Mouse (Mus musculus) thymus, adult 2 months (tissue): ENCODE results near the gene Utp11. TPM values are rescaled to one million over a fixed set of nuclear protein-coding genes. Genes with fewer than 3 reads are reported as not detected.

Experiments
- DNase-seq: peaks from one replicate; pipeline ENCODE4 v3.0.0; 2021
- H3K27ac ChIP-seq: fragments of 200-500 bp; 2 replicates; pipeline ENCODE4 v1.5.1; 2012; ENCODE audit warnings: low read length, control low read depth; ENCODE audit not compliant: control insufficient read depth, insufficient read depth
- H3K27me3 ChIP-seq: fragments of 200-500 bp; 2 replicates; pipeline ENCODE4 v1.6.1; 2012; ENCODE audit warnings: mild to moderate bottlenecking, low read length, moderate library complexity, mixed read lengths; ENCODE audit not compliant: control insufficient read depth, insufficient read depth
- H3K36me3 ChIP-seq: fragments of 200-500 bp; 2 replicates; pipeline ENCODE4 v1.6.1; 2012; ENCODE audit warnings: mild to moderate bottlenecking, low read length, moderate library complexity; ENCODE audit not compliant: control insufficient read depth, insufficient read depth
- H3K4me1 ChIP-seq: fragments of 200-500 bp; replicated peaks from 2 replicates; pipeline ENCODE4 v1.6.1; 2012; ENCODE audit warnings: low read length; ENCODE audit not compliant: control insufficient read depth, insufficient read depth
- H3K4me3 ChIP-seq: fragments of 200-500 bp; 2 replicates; pipeline ENCODE4 v1.5.1; 2012; ENCODE audit warnings: mild to moderate bottlenecking, low read length, control low read depth, moderate library complexity; ENCODE audit not compliant: control insufficient read depth, insufficient read depth
- CTCF ChIP-seq: fragments of 200-500 bp; IDR thresholded peaks from 2 replicates; pipeline ENCODE4 v1.5.1; 2012; ENCODE audit warnings: mild to moderate bottlenecking, control low read depth, low read length, moderate library complexity, borderline replicate concordance; ENCODE audit not compliant: control insufficient read depth, poor library complexity, insufficient read depth; ENCODE audit errors: extremely low read depth
- POLR2A ChIP-seq: fragments of 200-500 bp; IDR thresholded peaks from 2 replicates; pipeline ENCODE4 v1.6.1; 2012; ENCODE audit warnings: mild to moderate bottlenecking, low read length, control low read depth, moderate library complexity; ENCODE audit not compliant: control insufficient read depth, poor library complexity, insufficient read depth; ENCODE audit errors: extremely low read depth
- WGBS: fragments of 180-500 bp; shearing (Covaris S2); methylation state at CpG from one replicate; pipeline ENCODE4 v1.1.7; 2018; 5-methylcytosine and 5-hydroxymethylcytosine counted together
- polyA plus RNA-seq: library from polyadenylated mRNA; depleted of rRNA; stranded (reverse); fragments of >200 nt; gene quantifications from 2 replicates; pipeline ENCODE4 v1.2.3, GENCODE M21; 2012

Gene Utp11
- polyA plus RNA-seq, 1 experiment = 6.3 TPM

DNA sequence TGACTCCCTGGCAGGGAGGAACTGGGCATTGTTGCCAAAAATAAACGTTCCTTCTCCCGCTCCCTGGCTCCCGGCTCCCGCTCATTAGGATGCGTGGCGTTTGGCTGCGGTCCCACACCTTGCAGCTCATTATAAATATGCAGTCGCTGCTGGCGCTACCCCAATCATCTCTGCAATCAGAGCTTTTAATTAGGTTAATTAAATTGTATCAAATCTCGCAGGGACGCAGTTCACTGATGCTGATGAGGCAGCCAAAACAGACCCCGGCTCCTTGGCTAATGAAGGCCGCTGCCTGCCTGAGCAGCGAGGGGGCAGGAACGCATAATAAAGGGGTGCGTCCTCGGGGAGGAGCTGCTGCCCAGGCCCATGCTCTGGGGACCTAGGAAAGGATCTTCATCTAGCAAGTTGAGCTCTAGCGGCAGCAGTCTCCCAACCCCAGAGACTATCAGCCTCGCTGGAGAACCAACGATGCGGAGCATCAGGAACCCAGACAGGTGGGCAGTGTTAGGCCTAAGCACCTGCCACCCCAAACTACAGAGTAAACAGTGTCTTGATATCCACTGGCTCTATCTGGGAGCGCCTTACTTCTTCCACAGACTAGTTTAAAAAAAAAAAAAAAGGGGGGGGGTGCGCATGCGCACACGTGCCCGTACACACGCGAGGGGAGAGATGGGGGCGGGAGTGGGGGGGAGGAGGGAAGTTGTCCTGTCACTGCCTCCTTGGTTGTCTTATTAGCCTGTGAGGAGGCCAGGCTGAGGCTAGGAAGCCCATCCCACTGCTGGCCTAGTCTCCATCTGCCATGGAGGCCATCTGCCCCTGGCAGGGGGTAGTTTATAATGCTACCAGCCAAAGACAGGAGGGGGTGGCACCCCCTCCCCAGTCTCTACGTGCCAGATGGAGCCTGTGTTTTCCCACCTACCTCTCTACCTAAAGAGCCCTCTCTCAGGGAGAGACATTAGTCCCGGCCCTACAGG is 20.8 kb downstream of the Utp11 start:
- no peaks in the 10 kb centered on the region for H3K36me3 ChIP-seq
- TF ChIP-seq CTCF (no peak), POLR2A (no peak)
- H3K27ac ChIP-seq = no peak overlapping the region
- no peak for DNase-seq
- no peaks in the 10 kb centered on the region for H3K4me1 ChIP-seq
- H3K4me3 ChIP-seq = no peak overlapping the region
- WGBS = 18% methylated on average over 31 of the region's 31 CpGs
- peaks cover 2% of the 10 kb centered on the region; the same call in 1 of the 2 replicates for H3K27me3 ChIP-seq

DNA sequence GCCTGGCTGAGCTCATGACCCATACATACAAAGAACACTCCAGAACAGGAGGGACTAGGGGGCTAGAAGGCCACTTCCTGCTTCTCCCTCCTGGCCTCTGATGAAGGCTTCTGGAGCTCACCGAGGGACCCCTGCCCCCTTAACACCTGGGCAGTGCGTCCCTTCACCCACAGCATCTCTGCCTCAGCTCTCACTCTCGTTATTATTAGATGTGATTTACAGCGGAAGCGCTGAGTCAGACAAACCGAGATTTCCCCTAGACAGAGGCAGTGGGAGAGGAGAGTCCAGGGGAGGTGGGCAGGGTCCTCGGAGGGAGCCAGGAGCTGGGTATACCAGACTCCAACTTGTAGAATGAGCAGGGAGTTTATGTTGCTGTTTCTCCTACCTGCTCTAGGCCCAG is 21.8 kb downstream of the Utp11 start:
- TF ChIP-seq CTCF (no peak), POLR2A (no peak)
- H3K27me3 ChIP-seq = peaks cover 2% of the 10 kb centered on the region; the same call in 1 of the 2 replicates
- no peaks in the 10 kb centered on the region for H3K4me1 ChIP-seq
- 21% methylated on average over 7 of the region's 7 CpGs for WGBS
- no peaks in the 10 kb centered on the region for H3K36me3 ChIP-seq
- no peak overlapping the region for H3K4me3 ChIP-seq
- DNase-seq = no peak
- no peak overlapping the region for H3K27ac ChIP-seq

DNA sequence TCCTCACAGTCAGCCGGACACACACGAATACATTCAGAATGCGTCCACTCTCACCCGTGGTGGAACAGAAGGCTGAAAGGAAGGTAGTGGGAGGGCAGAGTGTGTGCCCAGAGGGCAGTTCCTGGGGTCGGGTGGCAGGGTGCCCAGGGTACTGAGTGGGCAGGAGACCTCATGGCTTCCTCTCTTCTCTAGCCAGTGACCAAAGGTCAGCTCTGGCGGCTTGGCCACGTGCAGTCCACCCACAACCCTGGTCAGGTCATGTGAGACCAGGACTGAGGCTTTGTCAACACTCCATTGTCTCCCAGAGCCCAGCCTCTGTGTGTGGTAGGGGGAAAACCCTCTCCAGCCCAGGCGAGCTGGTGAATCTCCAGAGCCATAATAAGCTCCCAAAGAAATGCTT is 23.2 kb downstream of the Utp11 start:
- Histone ChIP-seq H3K27ac (no peak overlapping the region), H3K27me3 (peaks cover 2% of the 10 kb centered on the region; the same call in 1 of the 2 replicates), H3K36me3 (no peaks in the 10 kb centered on the region), H3K4me3 (no peak overlapping the region), H3K4me1 (no peaks in the 10 kb centered on the region)
- WGBS = 72% methylated on average over 8 of the region's 8 CpGs
- DNase-seq = no peak
- no peak for TF ChIP-seq POLR2A
- TF ChIP-seq CTCF = no peak

- Histone ChIP-seq H3K27me3 (peaks cover 2% of the 10 kb centered on the region; the same call in 1 of the 2 replicates), H3K27ac (no peak overlapping the region), H3K36me3 (no peaks in the 10 kb centered on the region), H3K4me3 (no peak overlapping the region), H3K4me1 (no peaks in the 10 kb centered on the region)
- 21% methylated on average over 8 of the region's 8 CpGs for WGBS
- TF ChIP-seq POLR2A (no peak), CTCF (no peak)
- no peak for DNase-seq
Observed at GRCm38 (mm10) chr4:124668078-124668477, 25.3 kb downstream of the Utp11 start.

DNA sequence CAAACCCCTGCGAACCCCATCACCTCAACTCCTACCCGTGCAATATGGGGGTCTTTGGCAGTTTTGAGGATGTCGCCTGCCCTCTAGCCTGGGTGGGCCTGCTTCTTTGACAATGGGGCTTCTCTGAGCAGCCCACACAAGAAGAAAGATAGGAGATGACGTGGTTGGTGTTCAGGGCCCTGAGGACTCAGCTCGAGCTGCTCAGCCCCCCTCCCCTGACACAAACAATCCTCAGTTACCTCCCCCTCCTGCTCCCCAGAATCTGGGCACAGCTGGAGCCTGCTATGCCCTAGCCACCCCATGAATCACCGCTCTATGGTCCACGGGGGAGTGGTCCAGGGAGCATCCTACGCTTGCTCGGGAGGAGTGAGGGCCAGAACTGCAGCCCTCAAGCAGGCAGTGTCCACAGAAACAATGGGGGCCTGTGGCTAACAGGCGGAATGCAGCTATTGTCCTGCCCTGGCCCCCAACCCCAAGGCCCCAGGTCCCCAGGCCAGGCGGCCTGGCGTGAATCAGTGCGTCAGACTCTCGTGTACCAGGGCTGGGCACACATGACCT is 25.8 kb downstream of the Utp11 start:
- 65% methylated on average over 14 of the region's 14 CpGs for WGBS
- Histone ChIP-seq H3K4me1 (no peaks in the 10 kb centered on the region), H3K27ac (no peak overlapping the region), H3K36me3 (no peaks in the 10 kb centered on the region), H3K27me3 (peaks cover 3% of the 10 kb centered on the region; the same call in 1 of the 2 replicates), H3K4me3 (no peak overlapping the region)
- no peak for DNase-seq
- no peak for TF ChIP-seq POLR2A
- TF ChIP-seq CTCF = no peak

DNA sequence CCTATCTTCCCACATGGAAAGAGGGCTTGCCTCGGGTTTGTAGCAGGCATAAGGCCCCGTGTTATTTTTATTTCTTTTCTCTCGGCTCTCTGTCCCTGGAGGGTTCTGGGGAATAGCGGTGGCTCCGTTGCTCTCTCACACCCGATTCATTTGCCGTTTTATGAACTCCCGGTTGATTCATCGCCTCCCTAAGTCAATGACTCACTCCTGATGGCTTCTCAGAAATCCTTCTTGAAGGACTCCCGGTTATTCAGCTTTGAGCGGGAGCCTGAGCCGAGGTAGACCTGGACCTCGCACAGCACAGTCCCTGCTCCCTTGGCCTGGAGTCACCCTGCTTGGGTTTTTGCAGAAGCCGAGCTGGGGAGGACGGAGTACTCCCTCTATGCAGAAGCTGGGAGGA is 28.8 kb downstream of the Utp11 start:
- peaks cover 9% of the 10 kb centered on the region for H3K27me3 ChIP-seq
- 77% methylated on average over 15 of the region's 15 CpGs for whole genome bisulfite sequencing

More for the DNA sequence above, 28.8 kb downstream of the Utp11 start:
- TF ChIP-seq CTCF = no peak
- TF ChIP-seq POLR2A = no peak
- H3K4me1 ChIP-seq = no peaks in the 10 kb centered on the region
- H3K27ac ChIP-seq = no peak overlapping the region
- H3K36me3 ChIP-seq = no peaks in the 10 kb centered on the region
- no peak overlapping the region for H3K4me3 ChIP-seq
- no peak for DNase-seq
